Mouse (Mus musculus) lung, embryonic 15.5 days (tissue): ENCODE data around the gene Fut11. TPM values are rescaled to one million over a fixed set of nuclear protein-coding genes. Genes with fewer than 3 reads are reported as not detected.

Experiments
- ATAC-seq: fragments of 200-750 bp; cut with Nextera tagmentation; 2 replicates; pipeline ENCODE4 v1.8.0; 2017; ENCODE audit warnings: moderate number of reproducible peaks, borderline replicate concordance; ENCODE audit not compliant: low FRiP score, low TSS enrichment; ENCODE audit errors: extremely low read depth
- H3K27ac ChIP-seq: fragments of 300-500 bp; sonication (generic); 2 replicates; pipeline ENCODE4 v1.5.1; 2015; ENCODE audit warnings: moderate library complexity, mild to moderate bottlenecking, inconsistent platforms
- H3K27me3 ChIP-seq: fragments of 300-500 bp; sonication (generic); 2 replicates; pipeline ENCODE4 v1.6.1; 2015; ENCODE audit warnings: inconsistent platforms
- H3K36me3 ChIP-seq: fragments of 300-500 bp; sonication (generic); 2 replicates; pipeline ENCODE4 v1.6.1; 2015; ENCODE audit warnings: inconsistent platforms
- H3K4me1 ChIP-seq: fragments of 300-500 bp; sonication (generic); 2 replicates; pipeline ENCODE4 v1.6.1; 2015; ENCODE audit warnings: inconsistent platforms
- H3K4me2 ChIP-seq: fragments of 300-500 bp; sonication (generic); 2 replicates; pipeline ENCODE4 v1.6.1; 2015; ENCODE audit warnings: inconsistent platforms, mild to moderate bottlenecking, moderate library complexity
- H3K4me3 ChIP-seq: fragments of 300-500 bp; sonication (generic); 2 replicates; pipeline ENCODE4 v1.5.1; 2015; ENCODE audit warnings: mild to moderate bottlenecking, inconsistent platforms
- H3K9ac ChIP-seq: fragments of 300-500 bp; sonication (generic); 2 replicates; pipeline ENCODE4 v1.6.1; 2015; ENCODE audit warnings: inconsistent platforms
- H3K9me3 ChIP-seq: fragments of 300-500 bp; sonication (generic); 2 replicates; pipeline ENCODE4 v1.6.1; 2016; ENCODE audit warnings: inconsistent platforms
- WGBS: fragments of 180-500 bp; shearing (Covaris S2); methylation state at CpG from one replicate; pipeline ENCODE4 v1.1.7; 2015; 5-methylcytosine and 5-hydroxymethylcytosine counted together
- polyA plus RNA-seq: library from polyadenylated mRNA; unstranded; fragments of >200 nt; fragmentation: Nextera tagmentation; extraction: Ambion mirVana; gene quantifications from 2 replicates; pipeline ENCODE4 v1.2.1, GENCODE M21; 2015

Gene Fut11
- polyA plus RNA-seq, result 33.6 and 34.0 TPM in 2 replicates

DNA sequence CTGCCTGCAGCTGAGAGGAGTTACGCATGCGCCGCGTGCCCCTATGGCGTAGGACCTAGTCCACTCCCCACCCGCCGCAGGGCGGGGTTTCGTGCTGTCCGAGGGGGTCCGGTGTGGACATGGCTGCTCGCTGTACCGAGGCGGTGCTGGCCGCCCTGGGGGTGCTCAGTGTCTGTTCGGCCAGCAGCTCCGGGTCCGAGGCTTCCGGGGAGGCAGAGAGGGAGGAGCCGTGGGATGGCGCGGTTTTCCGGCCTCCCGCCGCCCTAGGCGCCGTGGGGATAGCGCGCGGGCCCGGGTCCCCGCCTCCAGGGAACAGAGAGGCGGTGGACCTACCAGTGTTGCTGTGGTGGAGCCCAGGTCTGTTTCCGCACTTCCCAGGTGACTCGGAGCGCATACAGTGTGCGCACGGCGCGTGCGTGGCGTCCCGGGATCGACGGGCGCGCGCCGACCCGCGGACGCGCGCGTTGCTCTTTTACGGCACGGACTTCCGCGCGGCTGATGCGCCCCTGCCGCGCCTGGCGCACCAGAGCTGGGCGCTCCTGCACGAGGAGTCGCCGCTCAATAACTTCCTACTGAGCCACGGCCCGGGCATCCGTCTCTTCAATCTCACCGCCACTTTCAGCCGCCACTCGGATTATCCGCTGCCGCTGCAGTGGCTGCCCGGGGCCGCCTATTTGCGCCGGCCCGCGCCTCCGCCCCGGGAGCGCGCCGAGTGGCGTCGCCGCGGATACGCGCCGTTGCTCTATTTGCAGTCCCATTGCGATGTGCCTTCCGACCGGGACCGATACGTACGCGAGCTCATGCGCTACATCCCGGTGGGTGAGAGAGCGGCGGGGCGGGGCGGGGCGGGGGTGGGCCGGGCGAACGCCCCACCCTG, at the start of gene Fut11:
TSS of gene Fut11 (plus strand) at position 85 of the 877 bp plus-strand sequence.
- no peaks in the 10 kb centered on the region for H3K9me3 ChIP-seq
- H3K36me3 ChIP-seq, result peaks cover 46% of the 10 kb centered on the region
- peak within 1 kb of the TSS; percentile 92 for H3K4me3 ChIP-seq
- peak within 1 kb of the TSS; percentile 99 for H3K27ac ChIP-seq
- peak within 1 kb of the TSS; percentile 74 for H3K4me2 ChIP-seq
- WGBS, result under 1% methylated on average over 111 of the region's 111 CpGs
- H3K9ac ChIP-seq, result peak within 1 kb of the TSS; percentile 93
- no peaks in the 10 kb centered on the region for H3K27me3 ChIP-seq
- peaks cover 48% of the 10 kb centered on the region for H3K4me1 ChIP-seq
- ATAC-seq, result peak; percentile 92

DNA sequence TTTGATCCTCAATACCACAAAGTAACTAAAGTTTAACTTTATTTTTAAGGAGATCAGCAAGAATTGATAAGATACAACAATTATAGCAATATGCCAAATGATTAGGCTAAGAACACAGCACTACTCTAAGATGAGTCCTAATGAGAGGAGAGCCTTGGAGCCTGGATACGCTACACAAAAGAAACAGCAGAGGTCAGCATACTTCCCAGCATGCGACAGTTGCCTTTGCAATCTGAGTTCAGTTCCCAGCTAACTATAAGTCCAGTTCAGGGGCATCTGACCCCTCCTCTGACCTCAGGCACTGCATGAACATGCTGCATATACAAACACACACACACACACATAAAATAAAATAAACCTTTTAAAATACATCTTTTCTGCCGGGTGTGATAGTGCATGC, 49.2 kb upstream of the Fut11 start:
- no peaks in the 10 kb centered on the region for H3K9me3 ChIP-seq
- no peaks in the 10 kb centered on the region for H3K27me3 ChIP-seq
- no peaks in the 10 kb centered on the region for H3K36me3 ChIP-seq
- no peak overlapping the region for H3K27ac ChIP-seq
- no peak overlapping the region for H3K9ac ChIP-seq
- H3K4me3 ChIP-seq, result no peak overlapping the region
- WGBS, result 30% methylated on average over 3 of the region's 3 CpGs
- H3K4me2 ChIP-seq, result no peak overlapping the region
- no peak for ATAC-seq
- H3K4me1 ChIP-seq, result peaks cover 6% of the 10 kb centered on the region; the same call in 1 of the 2 replicates

DNA sequence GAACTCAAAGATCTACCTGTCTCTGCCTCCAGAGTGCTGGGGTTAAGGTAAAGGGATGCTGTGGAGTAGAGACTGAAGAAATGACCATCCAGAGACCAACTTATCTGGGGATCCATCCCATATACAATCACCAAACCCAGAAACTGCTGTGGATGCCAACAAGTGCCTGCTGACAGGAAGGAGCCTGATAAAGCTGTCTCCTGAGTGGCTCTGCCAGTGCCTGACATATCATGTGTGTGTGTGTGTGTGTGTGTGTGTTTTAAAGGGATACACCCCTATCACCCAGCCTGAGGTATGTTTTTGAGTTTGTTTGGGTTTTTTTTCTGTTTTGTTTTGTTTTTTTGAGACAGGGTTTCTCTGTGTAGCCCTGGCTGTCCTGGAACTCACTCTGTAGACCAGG, 48.4 kb upstream of the Fut11 start:
- Histone ChIP-seq H3K27ac (no peak overlapping the region), H3K4me3 (no peak overlapping the region), H3K9ac (no peak overlapping the region), H3K4me1 (peaks cover 6% of the 10 kb centered on the region; the same call in 1 of the 2 replicates), H3K4me2 (no peak overlapping the region), H3K27me3 (no peaks in the 10 kb centered on the region), H3K9me3 (no peaks in the 10 kb centered on the region), H3K36me3 (no peaks in the 10 kb centered on the region)
- ATAC-seq, result no peak

DNA sequence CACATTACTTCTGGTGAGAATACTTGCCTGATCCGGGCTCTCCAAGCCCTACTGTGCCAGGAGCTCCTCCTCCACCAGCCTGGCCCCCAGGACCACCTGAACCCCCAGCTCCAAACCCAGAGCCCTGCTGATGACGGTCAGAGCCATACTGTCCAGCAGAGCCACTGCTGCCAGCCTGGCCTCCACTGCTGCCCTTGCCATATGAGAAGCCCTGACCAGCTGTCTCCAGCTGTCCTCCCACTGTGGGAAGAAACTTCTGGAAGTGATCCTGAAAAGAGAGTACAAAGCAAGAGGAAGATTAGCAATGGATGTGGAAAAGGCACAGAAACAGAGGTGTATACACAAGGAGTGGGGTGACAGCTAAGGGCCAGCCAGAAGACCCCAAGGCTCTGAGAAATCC, 43.8 kb upstream of the Fut11 start:
- Histone ChIP-seq H3K4me2 (no peak overlapping the region), H3K27ac (no peak overlapping the region), H3K9me3 (no peaks in the 10 kb centered on the region), H3K4me1 (no peaks in the 10 kb centered on the region), H3K36me3 (no peaks in the 10 kb centered on the region), H3K4me3 (no peak overlapping the region), H3K27me3 (no peaks in the 10 kb centered on the region), H3K9ac (no peak overlapping the region)
- WGBS, result 82% methylated on average over 2 of the region's 2 CpGs
- 0 out of 2 replicates have a peak, but pooled peaks have one; percentile 14 for ATAC-seq

DNA sequence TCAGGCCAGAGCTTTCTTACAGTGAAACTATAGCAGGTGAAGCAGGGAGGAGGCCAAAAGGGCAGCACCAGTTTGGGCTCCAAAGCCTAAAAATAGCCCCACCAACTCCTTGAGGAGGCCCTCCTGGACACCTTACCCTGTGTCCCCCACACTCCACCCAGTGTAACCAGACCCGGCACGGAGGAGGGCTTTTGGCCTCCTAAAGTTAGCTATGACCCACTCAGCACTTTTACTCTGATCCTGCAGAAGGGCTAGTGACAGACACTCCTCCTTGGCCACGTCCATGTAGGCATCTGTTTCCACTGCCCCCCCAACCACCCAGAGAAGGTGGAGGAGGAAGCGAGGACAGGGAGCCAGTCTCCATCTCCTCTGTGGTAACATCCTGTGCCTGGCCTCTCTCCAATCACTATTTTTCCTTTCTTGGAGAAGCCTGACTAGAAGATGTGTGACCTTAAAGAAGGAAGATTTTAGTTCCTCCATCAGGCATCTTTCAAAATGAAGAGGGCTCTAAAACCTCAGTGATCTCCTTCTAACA, 43.0 kb upstream of the Fut11 start:
- Histone ChIP-seq H3K27ac (no peak overlapping the region), H3K27me3 (no peaks in the 10 kb centered on the region), H3K9me3 (no peaks in the 10 kb centered on the region), H3K4me2 (no peak overlapping the region), H3K9ac (no peak overlapping the region), H3K4me3 (no peak overlapping the region), H3K36me3 (no peaks in the 10 kb centered on the region), H3K4me1 (no peaks in the 10 kb centered on the region)
- ATAC-seq, result no peak
- WGBS, result 56% methylated on average over 4 of the region's 4 CpGs

DNA sequence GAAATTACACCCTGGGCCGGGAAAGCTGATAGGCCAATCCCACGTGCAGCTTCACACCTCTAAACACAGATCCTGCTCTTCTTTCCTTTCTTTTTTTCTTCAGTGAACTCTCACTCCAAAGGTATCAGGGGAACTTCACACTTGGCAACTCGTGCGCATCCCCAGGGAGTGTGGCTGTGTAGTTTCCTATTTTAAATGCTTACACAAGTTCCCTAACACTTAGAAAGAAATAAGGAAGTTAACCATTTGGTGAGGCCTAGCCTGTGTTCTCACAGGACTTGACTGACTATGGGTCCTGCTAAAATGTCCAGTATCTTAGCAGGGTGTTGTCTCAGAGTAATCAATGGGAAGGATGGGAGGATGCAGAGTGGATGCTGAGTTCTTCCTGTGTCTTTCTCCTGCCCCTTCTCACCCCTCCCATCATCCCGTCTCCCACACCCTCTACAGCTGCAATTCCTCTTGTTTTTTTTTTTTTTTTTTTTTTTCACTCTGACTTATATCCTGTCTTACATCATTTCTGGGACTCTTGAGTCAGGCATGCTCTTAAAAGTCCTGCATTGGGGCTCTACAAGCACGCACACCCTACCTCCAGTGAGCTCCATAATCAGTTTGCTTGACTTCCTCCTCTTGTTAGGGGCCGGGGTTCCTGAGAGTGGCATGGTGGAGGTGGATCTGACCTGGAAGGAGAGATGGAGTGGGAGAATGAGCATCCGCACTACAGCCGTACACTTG, 39.9 kb upstream of the Fut11 start:
- no peaks in the 10 kb centered on the region for H3K4me1 ChIP-seq
- H3K9me3 ChIP-seq, result no peaks in the 10 kb centered on the region
- no peak overlapping the region for H3K4me3 ChIP-seq
- H3K36me3 ChIP-seq, result no peaks in the 10 kb centered on the region
- H3K9ac ChIP-seq, result no peak overlapping the region
- ATAC-seq, result no peak
- no peak overlapping the region for H3K4me2 ChIP-seq
- no peak overlapping the region for H3K27ac ChIP-seq
- H3K27me3 ChIP-seq, result no peaks in the 10 kb centered on the region
- WGBS, result 64% methylated on average over 9 of the region's 9 CpGs

DNA sequence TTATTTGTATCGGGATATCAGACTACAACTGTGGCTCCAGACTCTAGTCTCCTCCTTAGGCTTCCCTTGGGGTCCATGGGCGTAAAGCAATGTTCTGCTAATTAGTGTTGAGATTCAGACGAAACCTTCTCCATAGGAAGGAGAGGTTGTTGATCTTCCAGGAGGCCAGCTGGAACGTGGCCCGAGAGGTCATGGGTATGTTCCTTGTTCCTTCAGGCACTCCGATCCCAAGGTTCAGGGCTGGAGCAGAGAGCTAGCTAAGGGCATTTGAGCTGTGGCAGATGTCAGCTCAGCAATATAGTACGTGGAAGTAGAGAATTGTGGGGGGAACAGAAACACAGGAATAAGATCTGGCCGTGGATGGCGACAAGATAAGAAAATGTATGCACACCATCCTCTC, 39.0 kb upstream of the Fut11 start:
- WGBS, result 70% methylated on average over 9 of the region's 9 CpGs
- Histone ChIP-seq H3K4me2 (no peak overlapping the region), H3K9ac (no peak overlapping the region), H3K9me3 (no peaks in the 10 kb centered on the region), H3K4me3 (no peak overlapping the region), H3K27ac (no peak overlapping the region), H3K27me3 (no peaks in the 10 kb centered on the region), H3K4me1 (peaks cover 4% of the 10 kb centered on the region), H3K36me3 (no peaks in the 10 kb centered on the region)
- ATAC-seq, result no peak

DNA sequence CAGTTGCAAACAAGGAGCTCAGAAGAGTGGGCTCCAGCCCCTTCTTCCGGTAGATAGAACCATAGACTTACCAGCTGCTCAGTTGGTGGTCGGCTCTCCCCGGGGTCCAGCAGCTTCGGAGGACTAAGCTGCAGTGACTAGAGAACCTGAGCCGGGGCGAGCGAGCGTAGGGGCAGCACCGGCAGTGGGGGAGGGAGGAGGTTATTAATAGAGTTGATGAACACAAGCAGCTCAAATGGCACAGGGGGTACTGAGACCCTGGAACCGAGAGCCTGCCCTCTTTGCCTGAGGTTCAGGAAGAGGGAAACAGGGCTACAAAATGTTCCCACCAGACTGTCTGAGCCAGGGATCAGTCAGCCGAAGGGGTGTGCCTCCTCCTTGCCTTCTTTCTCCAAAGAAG, 38.4 kb upstream of the Fut11 start, which contains the start of gene Myoz1:
TSS of gene Myoz1 (minus strand) at position 180 of the 400 bp plus-strand sequence.
- no peak within 1 kb of the TSS for H3K27ac ChIP-seq

DNA sequence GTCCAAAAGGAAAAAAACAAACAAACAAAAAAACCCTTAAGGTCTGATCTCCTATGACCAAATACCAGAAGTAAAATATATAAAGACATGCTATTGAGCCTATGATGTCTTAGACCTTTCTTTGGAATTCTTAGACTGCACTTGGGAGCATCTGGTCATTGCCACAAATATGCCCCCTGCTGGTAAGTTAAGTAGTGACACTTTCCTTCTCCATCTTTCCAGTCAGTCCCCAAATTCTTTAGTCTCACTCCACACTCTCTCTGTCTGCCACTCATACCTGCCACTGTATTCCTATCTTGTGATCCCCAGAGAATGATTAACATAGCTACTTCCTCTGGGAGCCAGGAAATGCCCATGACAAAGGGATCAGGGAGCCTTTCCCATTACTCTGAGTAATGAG, 36.4 kb upstream of the Fut11 start:
- H3K4me2 ChIP-seq, result no peak overlapping the region
- no peak for ATAC-seq
- no peak overlapping the region for H3K4me3 ChIP-seq
- H3K36me3 ChIP-seq, result no peaks in the 10 kb centered on the region
- H3K27me3 ChIP-seq, result peaks cover 8% of the 10 kb centered on the region; the same call in 1 of the 2 replicates
- no peaks in the 10 kb centered on the region for H3K9me3 ChIP-seq
- H3K9ac ChIP-seq, result no peak overlapping the region
- H3K27ac ChIP-seq, result no peak overlapping the region
- peaks cover 14% of the 10 kb centered on the region for H3K4me1 ChIP-seq

More for the DNA sequence above, 38.4 kb upstream of the Fut11 start, which contains the start of gene Myoz1:
- Histone ChIP-seq H3K27me3 (no peaks in the 10 kb centered on the region), H3K9me3 (no peaks in the 10 kb centered on the region), H3K4me3 (no peak within 1 kb of the TSS), H3K36me3 (no peaks in the 10 kb centered on the region), H3K4me1 (peaks cover 4% of the 10 kb centered on the region), H3K9ac (no peak within 1 kb of the TSS), H3K4me2 (no peak within 1 kb of the TSS)
- ATAC-seq, result no peak
- whole genome bisulfite sequencing, result 47% methylated on average over 11 of the region's 11 CpGs

DNA sequence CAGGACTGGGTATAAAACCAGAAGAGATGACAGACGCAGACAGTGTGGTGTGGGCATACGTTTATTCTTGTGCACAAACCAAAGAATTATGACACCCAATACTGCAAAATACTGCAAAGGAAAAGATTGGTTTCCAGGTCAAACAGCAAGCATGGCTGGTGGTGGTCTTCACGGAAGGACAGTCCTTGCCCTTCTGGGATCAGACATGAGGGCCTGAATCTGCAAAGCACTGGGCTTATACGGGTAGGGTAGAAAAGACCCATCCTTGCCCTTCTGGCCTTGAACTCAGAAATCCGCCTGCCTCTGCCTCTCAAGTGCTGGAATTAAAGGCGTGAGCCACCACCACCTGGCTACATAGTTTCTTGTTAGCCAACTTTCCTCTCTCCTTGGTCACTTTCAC, 35.9 kb upstream of the Fut11 start:
- Histone ChIP-seq H3K27me3 (peaks cover 12% of the 10 kb centered on the region; the same call in 1 of the 2 replicates), H3K4me1 (peaks cover 14% of the 10 kb centered on the region), H3K4me3 (no peak overlapping the region), H3K9ac (no peak overlapping the region), H3K36me3 (no peaks in the 10 kb centered on the region), H3K27ac (no peak overlapping the region), H3K9me3 (no peaks in the 10 kb centered on the region), H3K4me2 (no peak overlapping the region)
- ATAC-seq, result no peak
- 77% methylated on average over 6 of the region's 6 CpGs for WGBS

DNA sequence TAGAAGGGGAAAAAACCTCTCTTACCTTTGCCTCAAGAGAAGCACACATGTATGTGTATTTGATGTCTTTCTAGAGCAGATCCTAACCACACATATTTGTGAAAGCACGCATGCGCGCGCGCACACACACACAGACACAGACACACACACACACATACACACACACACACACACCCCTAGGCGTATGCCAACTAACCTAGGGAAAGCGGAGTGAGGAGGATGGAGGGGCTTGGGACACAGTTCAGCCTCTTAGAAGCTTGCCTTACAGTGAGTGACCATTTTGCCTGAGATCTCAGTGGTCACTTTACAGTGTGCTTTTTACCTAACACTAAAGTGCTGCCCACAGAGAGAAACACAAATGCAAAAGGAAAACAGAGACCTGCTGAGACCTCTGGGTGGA, 35.1 kb upstream of the Fut11 start:
- 96% methylated on average over 7 of the region's 7 CpGs for WGBS
- Histone ChIP-seq H3K4me2 (no peak overlapping the region), H3K9me3 (no peaks in the 10 kb centered on the region), H3K9ac (no peak overlapping the region), H3K4me1 (peaks cover 14% of the 10 kb centered on the region), H3K36me3 (no peaks in the 10 kb centered on the region), H3K4me3 (no peak overlapping the region), H3K27me3 (peaks cover 12% of the 10 kb centered on the region; the same call in 1 of the 2 replicates), H3K27ac (no peak overlapping the region)
- no peak for ATAC-seq
